Mouse (Mus musculus) right cerebral cortex, postnatal 14 days (tissue): Measurements from ENCODE around the gene Fanci.

Experiments
- DNase-seq: peaks from one replicate; pipeline ENCODE4 v3.0.0; 2022

The Fanci gene

DNA sequence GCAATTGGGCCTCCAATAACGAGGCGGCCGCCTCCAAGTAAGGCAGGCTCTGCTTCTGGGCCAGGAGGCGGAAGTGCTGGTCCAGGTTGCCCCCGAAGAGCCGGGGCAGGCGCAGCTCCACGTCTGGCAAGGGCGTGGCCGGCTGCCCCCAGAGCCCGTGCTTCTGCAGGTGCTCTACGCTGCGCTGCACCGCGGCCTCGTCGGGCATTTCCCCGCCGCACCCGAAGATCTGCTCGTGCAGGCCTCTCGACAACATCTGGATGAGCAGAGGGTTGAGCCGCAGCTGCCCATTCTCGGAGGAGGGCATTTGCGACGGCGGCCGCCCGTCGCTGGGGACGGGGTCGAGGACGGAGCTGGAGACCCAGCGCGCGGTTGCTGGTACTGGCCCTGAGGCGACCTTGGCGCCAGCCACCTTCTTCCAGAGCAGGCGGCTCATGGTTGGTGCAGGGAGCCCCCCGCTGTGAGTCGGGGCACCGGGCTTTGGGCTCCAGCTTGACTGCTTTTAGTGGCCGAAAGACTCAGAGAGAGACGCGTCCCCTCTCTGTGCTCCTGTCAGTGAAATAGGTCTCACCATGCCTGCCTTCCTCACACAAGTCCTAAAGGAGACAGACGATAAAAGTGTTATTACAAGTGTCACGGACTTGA is 73.2 kb downstream of the Fanci start:
- peak; percentile 18 for DNase-seq

DNA sequence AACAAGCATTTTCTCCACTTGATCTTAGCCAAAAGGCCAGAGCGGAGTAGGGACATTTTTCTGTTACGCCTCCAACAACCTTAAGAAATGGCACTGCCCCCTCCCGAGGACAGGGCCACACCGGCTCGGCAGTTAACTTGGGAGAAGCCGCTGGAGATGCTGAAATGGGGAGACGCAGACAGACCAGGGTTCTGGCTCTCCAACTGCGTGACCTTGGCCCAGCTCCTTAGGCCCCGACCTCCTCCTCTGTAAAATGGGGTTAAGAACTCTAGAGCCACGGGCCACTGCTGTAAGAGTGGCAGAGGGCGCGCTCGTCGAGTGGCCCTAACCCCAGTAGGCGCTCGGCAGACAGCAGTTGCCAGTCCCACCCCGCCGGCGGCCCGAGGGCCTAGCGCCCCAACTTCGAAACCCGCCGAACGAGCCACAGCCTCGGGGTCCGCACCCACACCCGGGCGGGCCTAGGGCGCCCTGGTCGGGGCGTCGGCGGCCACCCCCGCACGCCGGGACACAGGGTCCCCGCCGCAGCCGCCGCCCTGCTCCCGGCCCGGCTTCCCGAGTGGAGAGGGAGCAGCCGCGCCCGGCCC is 73.8 kb downstream of the Fanci start:
- peak; percentile 54 for DNase-seq

DNA sequence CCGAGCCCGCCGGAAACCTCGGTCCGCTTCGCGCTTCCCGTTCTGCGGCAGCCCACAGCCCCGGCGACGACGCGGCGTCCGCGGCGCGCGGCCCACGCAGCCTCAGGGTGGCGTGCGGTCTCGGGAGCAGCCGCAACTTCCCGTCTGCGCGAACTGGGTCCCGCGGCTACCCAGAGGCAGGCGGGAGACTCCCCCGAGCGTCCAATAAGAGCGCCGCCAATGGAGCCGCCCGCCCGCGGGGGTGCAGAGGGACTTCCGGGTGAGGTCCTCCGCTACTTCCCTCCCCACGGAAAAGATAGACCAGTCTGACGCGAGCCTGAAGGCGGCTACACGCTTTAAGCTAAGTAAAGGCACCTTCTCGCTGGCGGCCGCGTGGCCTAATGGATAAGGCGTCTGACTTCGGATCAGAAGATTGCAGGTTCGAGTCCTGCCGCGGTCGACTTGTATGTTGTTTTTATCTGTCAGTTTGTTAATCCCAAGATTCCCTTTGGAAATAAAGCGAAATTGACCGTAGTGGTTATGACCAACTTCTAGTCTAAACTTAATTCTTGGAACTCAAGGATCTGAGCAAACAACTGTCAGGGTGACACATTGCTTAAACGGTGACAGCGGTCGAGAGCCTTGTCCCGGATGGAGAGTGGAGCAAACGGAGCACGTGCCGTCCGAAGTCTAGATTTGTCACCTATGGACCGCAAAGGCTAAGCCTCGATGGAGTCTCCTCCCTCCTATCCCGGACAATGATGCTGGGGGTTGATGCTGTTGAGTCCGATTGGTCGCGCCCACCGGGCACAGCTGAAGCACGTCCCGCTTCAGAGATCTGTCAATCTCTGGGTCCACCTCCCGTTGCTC is 74.5 kb downstream of the Fanci start, which contains the start of gene Polg:
Gene Polg (minus strand): TSS at position 310 of the 849 bp plus-strand sequence.
- peak; percentile 97 for DNase-seq

DNA sequence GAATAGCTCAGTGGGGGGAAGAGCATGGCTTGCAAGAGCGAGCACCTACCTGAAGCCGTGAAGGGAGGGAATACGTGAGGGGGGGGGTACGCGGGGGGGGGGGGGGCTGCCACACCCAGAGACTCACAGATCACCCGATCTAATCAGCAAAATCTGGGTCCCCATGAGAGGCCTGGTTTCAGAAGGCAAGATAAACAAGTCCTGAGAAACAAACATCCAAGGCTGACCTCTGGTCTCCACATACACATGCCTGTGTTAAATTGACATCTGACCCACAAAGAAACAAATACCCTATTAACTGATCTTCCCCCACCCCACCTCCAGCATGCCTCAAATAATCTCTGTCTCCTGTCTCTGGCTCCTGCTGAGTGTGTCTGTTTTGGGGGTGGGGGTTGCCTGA is 76.2 kb downstream of the Fanci start:
- DNase-seq: no peak

DNA sequence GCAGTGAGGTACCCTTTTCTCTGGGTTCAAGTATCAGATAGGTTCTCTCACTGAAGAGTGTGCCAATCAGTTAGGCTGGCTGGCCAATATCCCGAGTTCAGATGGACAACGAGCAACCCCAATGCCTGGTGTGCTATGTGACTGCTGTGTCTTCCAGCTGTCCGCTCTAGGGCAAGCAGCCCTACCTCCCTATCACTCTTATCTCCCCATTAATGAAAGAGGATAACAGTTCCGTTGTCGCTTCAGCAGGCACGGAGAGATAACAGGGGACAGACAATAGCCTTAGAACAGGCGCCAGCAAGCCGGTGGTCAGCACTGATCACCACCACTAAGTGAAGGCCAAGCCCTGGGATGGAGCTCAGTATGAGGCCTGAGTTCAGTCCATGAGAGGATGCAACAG is 77.3 kb downstream of the Fanci start:
- DNase-seq: no peak

DNA sequence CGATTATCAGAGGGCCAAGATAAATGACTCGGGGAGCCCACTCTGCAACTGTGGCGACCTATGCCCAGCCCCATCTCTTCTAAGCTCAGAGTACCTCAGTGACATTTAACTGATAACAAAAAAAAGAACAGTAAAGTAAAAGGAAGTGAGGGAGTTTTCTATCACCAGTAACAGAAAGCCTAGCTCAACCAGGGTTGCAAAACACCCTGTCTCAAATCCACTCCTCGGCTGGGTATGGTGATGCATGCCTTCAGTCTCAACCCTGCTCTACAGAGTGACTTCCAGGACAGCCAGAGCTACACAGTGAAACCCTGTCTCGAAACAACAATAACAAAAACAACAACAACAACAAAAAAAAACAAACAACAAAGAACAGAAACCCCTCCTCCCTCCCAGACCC is 78.0 kb downstream of the Fanci start:
- DNase-seq: no peak

DNA sequence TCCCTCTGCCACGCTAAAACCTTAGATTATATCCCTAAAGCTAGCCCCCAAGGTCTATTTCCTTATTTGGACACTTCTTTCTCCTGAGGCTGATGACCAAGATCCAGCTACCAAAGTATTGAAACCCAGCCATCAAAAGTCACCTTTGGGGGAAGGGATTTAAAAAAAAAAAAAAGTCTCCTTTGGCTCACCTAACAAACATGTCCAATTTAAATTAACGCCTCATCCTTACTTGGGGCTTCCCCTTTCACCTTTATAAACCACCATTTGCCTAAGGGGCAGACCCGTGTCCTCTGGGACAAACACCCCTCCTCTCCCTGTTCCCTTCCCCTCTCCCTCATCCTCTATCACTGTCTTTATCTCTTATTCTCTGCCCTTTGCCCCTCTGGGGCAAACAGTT is 79.0 kb downstream of the Fanci start:
- no peak for DNase-seq

DNA sequence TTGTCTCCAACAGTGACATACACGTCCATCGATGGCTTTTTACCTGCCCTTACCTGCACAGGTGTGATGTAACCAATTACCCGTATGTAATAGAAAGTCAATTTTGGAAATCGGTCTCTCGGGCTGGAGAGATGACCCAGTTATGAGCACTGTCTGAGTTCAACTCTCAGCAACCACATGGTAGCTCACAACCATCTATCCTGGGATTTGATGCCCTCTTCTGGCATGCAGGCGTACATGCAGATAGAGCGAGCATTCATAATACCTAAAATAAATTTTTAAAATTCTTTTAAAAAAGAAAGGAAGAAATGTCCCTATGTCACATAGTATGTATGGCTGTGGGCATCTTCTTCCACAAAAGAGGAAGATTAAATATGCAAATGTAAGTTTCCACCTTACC is 79.7 kb downstream of the Fanci start:
- no peak for DNase-seq

DNA sequence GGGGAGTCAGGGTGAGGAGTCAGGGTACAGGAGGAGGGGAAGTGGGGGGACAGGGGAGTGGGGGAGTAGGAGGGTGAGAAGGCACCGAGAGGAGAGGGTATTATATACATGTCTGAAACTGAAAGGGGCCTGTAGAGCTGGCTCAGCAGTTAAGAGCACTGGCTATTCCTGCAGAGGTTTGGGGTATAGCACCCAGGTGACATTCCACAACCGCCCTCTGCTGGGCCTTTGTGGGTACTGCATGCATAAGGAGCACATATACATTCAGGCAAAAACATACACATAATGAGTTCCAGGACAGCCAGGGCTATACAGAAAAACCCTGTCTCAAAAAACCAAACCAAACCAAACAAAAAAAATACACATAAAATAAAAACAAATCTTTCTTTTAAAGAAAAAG is 81.1 kb downstream of the Fanci start:
- no peak for DNase-seq

DNA sequence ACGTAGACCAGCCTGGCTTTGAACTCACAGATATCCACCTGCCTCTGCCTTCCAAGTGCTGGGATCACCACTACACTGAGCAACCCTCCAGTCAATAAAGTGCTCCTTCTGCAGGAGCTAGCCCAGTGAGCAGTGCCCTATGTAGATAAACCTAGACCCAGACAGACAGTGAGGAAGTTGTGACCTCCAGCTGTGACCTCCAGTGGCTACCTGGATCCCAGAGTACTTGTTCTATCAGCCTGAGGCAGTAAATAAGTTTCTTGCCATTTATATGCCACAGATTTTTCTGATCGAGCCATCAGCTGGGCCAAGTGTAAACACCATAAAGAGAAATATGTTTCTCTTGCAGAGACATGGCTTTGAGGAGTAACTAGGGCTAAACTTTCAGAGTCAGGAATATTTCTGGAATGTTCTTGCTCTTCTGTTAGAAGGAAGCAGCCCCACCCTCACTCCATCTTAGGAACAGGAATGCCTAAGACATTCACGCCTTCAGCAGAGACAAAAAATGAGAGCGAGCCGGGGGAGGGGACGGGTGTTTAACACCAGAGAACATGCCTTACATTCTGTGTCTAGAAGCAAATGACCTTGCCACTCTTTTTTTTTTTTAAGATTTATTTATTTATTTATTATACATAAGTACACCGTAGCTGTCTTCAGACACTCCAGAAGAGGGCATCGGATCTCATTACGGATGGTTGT is 81.9 kb downstream of the Fanci start:
- DNase-seq: no peak

DNA sequence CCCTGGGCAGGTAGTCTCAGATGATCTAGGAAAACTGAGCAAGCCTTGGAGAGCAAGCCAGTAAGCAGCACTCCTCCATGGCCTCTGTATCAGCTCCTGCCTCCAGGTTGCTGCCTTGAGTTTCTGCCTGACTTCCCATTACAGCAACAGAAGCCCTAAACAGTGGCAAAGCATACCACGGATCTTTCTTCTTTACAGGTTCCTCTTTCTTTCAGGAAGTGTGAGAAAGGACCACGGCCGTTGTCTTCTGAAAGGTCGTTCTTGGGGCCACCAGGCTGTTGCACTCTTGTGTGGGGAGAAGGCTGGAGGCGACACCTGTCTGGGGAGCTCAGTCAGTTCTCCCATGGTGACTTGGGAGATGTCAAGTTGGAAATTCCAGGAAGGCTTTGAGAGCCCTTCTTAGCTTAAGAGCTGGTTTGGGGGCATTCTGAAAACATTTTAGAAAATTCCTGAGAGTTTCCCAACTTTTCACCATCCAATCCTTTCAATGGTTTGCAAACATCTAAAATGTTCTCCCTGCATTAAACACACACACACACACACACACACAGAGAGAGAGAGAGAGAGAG is 83.2 kb downstream of the Fanci start:
- no peak for DNase-seq

DNA sequence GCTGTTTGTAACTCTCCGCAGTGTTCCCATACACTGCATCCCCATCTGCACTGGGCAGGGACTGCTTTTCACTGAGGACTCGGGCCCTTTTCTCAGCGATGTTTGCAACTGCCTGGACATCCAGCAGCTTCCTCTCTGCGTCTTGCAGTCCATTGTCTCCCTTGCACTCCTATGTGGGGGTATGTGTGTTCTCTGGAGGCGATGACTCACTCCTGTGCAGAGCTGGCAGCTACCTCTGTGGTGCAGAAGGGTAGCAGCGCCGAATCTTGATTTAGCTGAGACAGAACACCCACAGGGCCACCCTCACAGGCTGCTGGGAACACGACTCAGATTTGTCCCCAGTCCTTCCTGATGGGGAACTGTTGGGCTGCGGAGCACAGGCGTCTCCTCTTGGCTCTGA is 94.8 kb downstream of the Fanci start:
- DNase-seq: peak; percentile 57

DNA sequence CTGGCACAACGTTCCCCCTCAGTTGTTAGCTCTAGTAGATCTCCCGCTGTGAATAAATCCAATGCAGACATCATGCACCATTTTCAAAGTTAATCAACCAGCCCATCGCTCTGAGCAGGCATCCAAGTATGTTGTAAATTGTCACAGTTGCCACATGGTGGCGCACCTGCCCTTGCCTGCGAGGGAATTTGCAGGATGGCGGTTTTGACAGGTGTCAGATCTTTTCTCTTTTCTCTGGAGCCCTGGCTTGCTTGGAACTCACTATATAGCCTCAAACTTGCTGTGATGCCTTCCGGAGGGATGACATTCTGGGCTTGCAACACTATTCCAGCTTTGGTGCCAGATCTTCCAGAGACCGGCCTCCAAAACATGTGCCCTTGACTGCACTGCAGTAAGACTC is 102.2 kb downstream of the Fanci start:
- DNase-seq: peak; percentile 76

DNA sequence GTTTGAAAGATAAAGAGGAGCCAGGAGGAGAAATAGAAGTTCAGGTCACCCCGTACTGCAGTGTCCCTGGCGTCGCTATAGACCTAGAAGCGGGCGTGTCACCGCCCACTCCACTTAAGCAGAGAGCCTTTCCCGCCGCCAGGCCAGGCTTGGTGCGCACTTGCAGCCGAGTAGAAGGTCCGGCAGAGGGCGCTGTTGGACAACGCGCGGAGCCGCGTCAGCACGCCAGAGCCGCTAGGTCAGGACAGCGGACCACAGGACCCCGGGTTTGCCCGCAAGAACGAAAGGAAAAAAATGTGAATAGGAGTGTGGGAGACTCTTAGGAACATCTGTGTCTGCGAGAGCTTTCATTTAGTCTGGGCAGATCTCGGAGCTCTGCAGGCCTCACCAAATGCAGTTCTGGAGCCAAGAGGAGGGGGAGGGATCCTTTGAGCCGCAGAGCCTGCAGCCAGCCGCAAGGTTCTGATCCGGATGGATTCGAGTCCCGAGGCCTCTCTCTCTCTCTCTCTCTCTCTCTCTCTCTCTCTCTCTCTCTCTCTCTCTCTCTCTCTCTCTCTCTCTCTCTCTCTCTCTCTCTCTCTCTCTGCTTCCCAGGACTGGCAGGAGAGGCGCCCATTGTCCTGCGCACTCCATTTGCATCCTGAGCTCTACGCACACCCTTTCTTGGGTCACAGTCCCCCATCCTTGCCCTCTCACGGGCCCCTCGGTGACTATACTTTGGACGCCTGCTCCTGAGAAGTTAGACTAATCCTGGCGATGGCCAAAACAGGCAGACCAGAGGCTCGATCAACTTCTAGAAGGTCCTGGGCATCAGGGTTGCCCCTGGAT is 104.5 kb downstream of the Fanci start:
- peak; percentile 94 for DNase-seq

DNA sequence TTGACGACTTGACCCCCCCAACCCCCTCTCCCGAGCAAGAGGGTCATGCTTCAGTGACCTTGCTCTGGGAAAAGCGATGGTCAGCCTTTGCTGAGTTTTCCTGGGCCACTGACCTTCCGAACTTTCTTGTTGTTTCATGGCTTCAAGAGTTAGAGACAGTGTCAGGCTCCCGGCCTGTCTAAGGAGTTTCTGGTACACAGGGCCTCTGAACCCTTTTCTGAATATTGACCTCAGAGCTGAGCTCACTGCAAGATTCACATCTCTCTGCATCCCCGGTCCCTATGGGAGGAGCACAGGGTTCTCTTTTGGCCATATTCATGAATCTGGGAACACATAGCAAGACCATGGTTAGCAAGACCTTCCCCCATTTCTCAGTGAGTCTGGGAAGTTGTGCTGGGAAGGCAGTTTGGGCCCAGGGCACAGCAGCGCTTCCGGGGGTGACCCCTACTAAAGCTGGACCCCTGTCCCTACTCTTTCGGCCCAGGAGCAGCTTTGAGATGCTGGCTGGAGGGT is 105.1 kb downstream of the Fanci start:
- no peak for DNase-seq

DNA sequence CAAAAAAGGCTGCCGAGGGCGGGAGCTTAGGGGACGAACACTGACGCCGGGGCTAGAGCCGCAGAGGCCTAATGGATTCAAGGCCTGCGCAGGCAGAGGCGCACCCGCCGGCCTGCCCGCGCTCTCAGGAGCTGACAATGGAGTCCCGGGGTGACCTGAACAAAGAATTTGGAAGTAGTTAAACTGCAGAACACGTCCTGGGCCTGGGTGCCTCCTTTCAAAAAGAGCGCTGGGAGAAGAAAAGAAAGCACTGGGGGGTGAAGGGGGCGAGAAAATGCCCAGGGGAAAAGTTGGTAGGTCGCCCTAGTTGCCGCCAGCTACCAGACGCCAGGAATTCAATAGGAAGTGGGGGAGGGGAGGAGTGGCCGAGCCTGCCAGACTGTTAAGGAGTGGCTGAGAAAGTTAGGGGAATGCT is 106.0 kb downstream of the Fanci start:
- no peak for DNase-seq

DNA sequence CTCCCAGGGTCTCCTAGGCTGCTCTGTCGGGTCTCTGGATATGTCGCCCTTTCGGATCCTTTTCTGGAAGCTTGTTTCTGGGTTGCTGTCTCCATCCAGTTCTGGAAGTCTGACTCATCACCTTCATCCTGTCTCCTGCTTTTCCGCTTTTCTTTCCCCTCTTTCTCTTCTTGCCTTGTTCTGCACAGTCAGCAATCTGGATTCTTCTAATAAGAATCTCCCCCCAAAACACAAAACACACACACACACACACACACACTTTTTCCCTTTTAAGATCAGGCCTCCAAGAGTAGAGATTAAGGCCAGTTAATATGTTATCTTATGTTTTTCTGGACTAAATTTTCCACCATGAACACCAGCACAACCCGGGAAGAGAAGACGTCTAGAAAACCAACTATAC is 106.6 kb downstream of the Fanci start:
- no peak for DNase-seq

DNA sequence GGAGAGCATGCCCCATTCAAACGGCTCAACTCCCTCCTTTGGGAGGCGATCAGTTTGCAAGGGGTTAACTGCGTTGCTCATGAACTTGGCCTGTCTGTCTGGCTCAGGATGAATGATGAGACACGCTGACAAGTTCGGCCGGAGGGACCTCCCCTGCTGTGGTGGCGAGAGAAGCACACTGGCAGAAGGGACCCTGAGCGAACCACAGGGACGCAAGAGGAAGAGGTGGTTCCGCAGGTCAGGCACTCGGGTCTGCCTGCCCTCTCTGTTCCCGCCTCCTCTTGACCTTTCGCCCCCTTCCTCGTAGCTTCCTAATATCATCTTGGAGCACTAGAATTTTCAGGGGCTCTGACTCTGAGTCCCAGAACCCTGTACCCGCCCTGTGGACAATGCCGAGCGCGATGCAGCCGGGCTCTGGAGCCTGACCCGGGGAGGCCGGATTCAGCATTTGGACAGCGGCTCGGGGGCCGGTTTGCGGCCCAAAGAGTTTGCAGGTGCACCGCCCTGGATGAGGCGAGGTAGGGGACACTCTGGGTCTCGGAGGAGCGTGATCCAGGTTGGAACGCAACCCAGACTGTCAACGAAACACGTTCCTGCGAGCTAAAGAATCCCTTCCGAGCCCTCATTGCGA is 107.4 kb downstream of the Fanci start:
- no peak for DNase-seq
